Mouse (Mus musculus): Measurements from ENCODE around the gene Gabrd. TPM values are rescaled to one million over a fixed set of nuclear protein-coding genes. Genes with fewer than 3 reads are reported as not detected.

Gabrd gene
- polyA plus RNA-seq (2012) = not detected in 2 replicates

GRCm38 (mm10) chr4:155397511-155398221 lies at the start of gene Gabrd:
TSS of gene Gabrd (minus strand) at chr4:155398112.

GRCm38 (mm10) chr4:155409058-155409776 lies 11.3 kb upstream of the Gabrd start, which contains the start of gene Cfap74:
TSS of gene Cfap74 (plus strand) at chr4:155409190.

GRCm38 (mm10) chr4:155361303-155361791 lies 36.6 kb downstream of the Gabrd start, which contains the start of gene Prkcz:
TSS of gene Prkcz (minus strand) at chr4:155361361.

Other genes starting within 250 kb of the Gabrd start
- gene Ski, start 175.5 kb downstream of the Gabrd start, polyA plus RNA-seq (2012) = 27.5 and 32.2 TPM in 2 replicates
- 60.6 and 64.1 TPM in 2 replicates for gene Faap20, start 148.3 kb downstream of the Gabrd start, polyA plus RNA-seq (2012)
- gene Prkcz, start 36.8 kb downstream of the Gabrd start, polyA plus RNA-seq (2012) = 0.13 TPM in 1 of 2 replicates, not detected in the other
- not detected in 2 replicates for gene Cfap74, start 11.1 kb upstream of the Gabrd start, polyA plus RNA-seq (2012)
- gene Tmem52, start 71.0 kb upstream of the Gabrd start, polyA plus RNA-seq (2012) = 0.37 TPM in 1 of 2 replicates, not detected in the other
- gene Gnb1, start 93.2 kb upstream of the Gabrd start, polyA plus RNA-seq (2012) = 39.3 and 43.9 TPM in 2 replicates
- gene Nadk, start 164.3 kb upstream of the Gabrd start, polyA plus RNA-seq (2012) = 86.0 and 90.5 TPM in 2 replicates
- 1.4 and 1.5 TPM in 2 replicates for gene Slc35e2, start 203.3 kb upstream of the Gabrd start, polyA plus RNA-seq (2012)
- 99.3 and 148 TPM in 2 replicates for gene Cdk11b, start 226.7 kb upstream of the Gabrd start, polyA plus RNA-seq (2012)
- gene Gm10563, start 247.3 kb upstream of the Gabrd start, polyA plus RNA-seq (2012) = not detected in 2 replicates

Data from megakaryocyte-erythroid progenitor cell, adult 5 weeks (primary cell).